Mouse (Mus musculus) liver, embryonic 11.5 days (tissue): ENCODE measurements around the gene Rtl5. TPM values are rescaled to one million over a fixed set of nuclear protein-coding genes. Genes with fewer than 3 reads are reported as not detected.

Experiments
- polyA plus RNA-seq: library from polyadenylated mRNA; unstranded; fragments of >200 nt; fragmentation: Nextera tagmentation; extraction: Ambion mirVana; gene quantifications from 2 replicates; pipeline ENCODE4 v1.2.1, GENCODE M21; 2014

The Rtl5 gene
- polyA plus RNA-seq, 1 experiment from 2014 or later = 0.34 TPM

Other genes with a start within 250 kb of the Rtl5 start
- gene Nhsl2, start 221.9 kb downstream of the Rtl5 start, polyA plus RNA-seq = 9.0 and 9.7 TPM in 2 replicates
- gene Pin4, start 48.1 kb upstream of the Rtl5 start, polyA plus RNA-seq = 75.7 and 82.0 TPM in 2 replicates
- gene Ercc6l, start 85.8 kb upstream of the Rtl5 start, polyA plus RNA-seq = 20.9 and 23.8 TPM in 2 replicates
- gene Rps4x, start 118.1 kb upstream of the Rtl5 start, polyA plus RNA-seq = 920 and 973 TPM in 2 replicates
- gene Cited1, start 180.9 kb upstream of the Rtl5 start, polyA plus RNA-seq = 118 and 122 TPM in 2 replicates